Mouse (Mus musculus): ENCODE measurements around the gene Bax. TPM values are rescaled to one million over a fixed set of nuclear protein-coding genes. Genes with fewer than 3 reads are reported as not detected.
"Not testable (repeated sequence)": the region's sequence is repeated elsewhere in the genome, so short reads cannot be mapped to it uniquely, and the experiment has no call there.

Bax gene
- polyA plus RNA-seq, 1 experiment, result 24.4 TPM

DNA sequence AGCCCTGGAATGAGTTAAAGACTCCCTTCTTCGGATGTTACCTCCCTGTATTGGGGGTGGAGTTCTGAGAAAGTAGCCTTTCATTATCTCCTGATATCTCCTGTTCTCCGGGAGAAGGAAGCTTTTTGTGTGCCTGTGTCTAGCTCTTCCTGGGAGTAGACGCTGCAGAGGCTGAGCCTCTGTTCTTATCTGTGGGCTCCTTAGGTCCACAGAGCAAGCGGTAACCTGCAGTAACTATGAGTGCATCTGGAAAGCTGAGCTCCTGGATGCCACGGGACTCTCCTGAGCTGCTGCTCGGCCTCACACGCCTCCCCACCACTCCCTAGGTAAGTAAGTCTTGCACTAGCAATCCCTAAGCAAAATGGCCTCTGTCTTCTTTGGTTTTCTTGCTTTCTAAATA lies 19.5 kb upstream of the Bax start:
- Histone ChIP-seq H3K27me3 (ENCODE audit: control insufficient read depth) (no peaks in the 10 kb centered on the region), H3K36me3 (ENCODE audit: control insufficient read depth) (no peaks in the 10 kb centered on the region; the same call in 1 of the 2 replicates), H3K4me3 (replicated peaks) (no peak overlapping the region), H3K4me1 (ENCODE audit: control insufficient read depth) (peaks cover 67% of the 10 kb centered on the region), H3K9me3 (ENCODE audit: control insufficient read depth, low read length) (no peaks in the 10 kb centered on the region)
- TF ChIP-seq TAL1 (IDR thresholded peaks at IDR 0.05; ENCODE audit: low read length) (no peak), GATA1 (IDR thresholded peaks at IDR 0.05; ENCODE audit: low read length) (peak; percentile 3; the same call in 1 of the 2 replicates)

DNA sequence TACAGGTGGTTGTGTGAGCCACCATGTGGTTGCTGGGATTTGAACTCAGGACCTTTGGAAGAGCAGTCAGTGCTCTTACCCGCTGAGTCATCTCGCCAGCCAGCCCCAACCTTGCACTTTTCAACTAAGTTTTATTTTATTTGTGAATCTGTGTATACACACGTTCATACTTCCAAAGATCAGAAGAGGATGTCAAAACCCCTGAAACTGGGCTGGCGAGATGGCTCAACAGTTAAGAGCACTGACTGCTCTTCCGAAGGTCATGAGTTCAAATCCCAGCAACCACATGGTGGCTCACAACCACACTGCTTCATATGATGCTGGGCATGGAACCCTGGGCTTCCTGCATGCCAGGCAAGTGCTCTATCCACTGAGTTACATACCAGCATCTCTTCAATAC lies 18.3 kb upstream of the Bax start:
- not testable (repeated sequence) for H3K36me3 ChIP-seq (ENCODE audit: control insufficient read depth); H3K9me3 ChIP-seq (ENCODE audit: control insufficient read depth, low read length); H3K27me3 ChIP-seq (ENCODE audit: control insufficient read depth); H3K4me3 ChIP-seq (replicated peaks)
- H3K4me1 ChIP-seq (ENCODE audit: control insufficient read depth), result peaks cover 59% of the 10 kb centered on the region

DNA sequence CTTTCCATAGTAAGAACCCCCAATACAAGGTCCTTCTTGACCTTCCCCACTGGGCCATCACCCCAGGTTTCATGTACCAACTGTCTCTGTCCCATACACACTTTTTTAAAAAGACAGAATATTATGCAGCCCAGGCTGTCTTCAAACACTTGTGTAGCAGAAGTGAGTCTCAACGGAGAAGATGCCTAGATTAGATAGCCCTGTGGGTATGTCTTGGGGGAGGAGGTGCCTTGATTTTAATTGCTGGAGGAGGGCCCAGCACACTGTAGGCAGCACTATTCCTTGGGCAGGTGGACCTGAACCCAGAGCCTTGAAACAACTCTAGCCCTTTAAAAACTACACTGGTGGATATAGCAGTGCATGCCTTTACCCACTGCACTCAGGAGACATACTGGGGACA lies 15.5 kb upstream of the Bax start:
- TF ChIP-seq GATA1 (IDR thresholded peaks at IDR 0.05; ENCODE audit: low read length), result no peak
- TF ChIP-seq TAL1 (IDR thresholded peaks at IDR 0.05; ENCODE audit: low read length), result no peak
- Histone ChIP-seq H3K36me3 (ENCODE audit: control insufficient read depth) (peaks cover 6% of the 10 kb centered on the region; the same call in 1 of the 2 replicates), H3K27me3 (ENCODE audit: control insufficient read depth) (no peaks in the 10 kb centered on the region), H3K9me3 (ENCODE audit: control insufficient read depth, low read length) (no peaks in the 10 kb centered on the region), H3K4me1 (ENCODE audit: control insufficient read depth) (peaks cover 38% of the 10 kb centered on the region), H3K4me3 (replicated peaks) (no peak overlapping the region)

DNA sequence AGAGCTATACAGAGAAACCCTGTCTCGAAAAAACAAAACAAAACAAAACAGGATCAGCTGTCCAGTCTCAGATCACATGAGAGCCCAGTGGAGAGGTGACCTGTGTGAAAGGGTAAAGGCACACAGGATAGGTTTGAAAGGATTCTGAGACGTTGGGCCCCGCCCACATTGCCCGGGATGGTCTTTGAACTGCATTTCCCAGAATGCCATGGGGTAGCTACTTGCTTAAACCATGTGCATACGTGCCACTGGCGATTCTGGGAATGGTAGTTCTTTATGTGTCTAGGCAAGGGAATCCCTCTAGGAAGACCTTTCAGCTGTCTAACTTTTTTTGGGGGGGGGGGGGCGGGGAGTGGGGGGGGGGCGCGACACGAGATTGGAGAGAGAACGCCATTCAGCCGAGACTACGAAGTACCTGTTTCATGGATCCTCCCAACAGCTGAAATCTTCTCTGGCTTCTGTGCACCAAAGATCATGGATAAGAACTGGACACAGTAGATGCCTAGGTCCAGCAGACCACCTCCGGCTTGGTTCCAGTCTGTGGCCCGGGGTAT lies 14.8 kb upstream of the Bax start, which contains the start of gene Tulp2:
Tulp2 (plus strand) TSS at position 504 of the 554 bp plus-strand sequence.
- Histone ChIP-seq H3K36me3 (ENCODE audit: control insufficient read depth) (peaks cover 6% of the 10 kb centered on the region; the same call in 1 of the 2 replicates), H3K27me3 (ENCODE audit: control insufficient read depth) (no peaks in the 10 kb centered on the region), H3K4me3 (replicated peaks) (no peak within 1 kb of the TSS), H3K4me1 (ENCODE audit: control insufficient read depth) (peaks cover 38% of the 10 kb centered on the region), H3K9me3 (ENCODE audit: control insufficient read depth, low read length) (no peaks in the 10 kb centered on the region)
- TF ChIP-seq TAL1 (IDR thresholded peaks at IDR 0.05; ENCODE audit: low read length) (no peak), GATA1 (IDR thresholded peaks at IDR 0.05; ENCODE audit: low read length) (no peak)

GRCm38 (mm10) chr7:45480310-45480709 lies 13.6 kb upstream of the Bax start:
- not testable (repeated sequence) for H3K4me3 ChIP-seq (replicated peaks); H3K27me3 ChIP-seq (ENCODE audit: control insufficient read depth); H3K36me3 ChIP-seq (ENCODE audit: control insufficient read depth); H3K9me3 ChIP-seq (ENCODE audit: control insufficient read depth, low read length)
- peaks cover 40% of the 10 kb centered on the region for H3K4me1 ChIP-seq (ENCODE audit: control insufficient read depth)

DNA sequence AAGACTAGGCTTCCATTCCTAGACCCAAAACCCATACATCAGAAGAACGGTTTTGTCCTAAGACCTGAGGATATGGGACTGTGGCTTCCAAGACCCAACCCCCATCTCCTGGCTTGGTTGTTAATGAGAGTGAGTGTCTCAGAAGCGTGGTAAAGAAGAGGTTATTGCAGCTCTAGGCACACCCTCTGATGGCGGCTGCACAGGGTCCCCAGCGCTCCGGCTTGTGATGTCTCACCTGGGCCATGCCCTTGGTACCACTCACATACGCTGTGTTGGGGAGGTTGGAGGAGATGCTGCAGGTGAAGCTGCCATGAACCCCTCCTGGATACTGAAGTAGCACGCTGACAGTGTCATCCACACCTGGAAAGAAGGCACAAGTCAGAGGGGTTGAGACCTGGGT lies 12.1 kb upstream of the Bax start:
- H3K9me3 ChIP-seq (ENCODE audit: control insufficient read depth, low read length), result no peaks in the 10 kb centered on the region
- TF ChIP-seq TAL1 (IDR thresholded peaks at IDR 0.05; ENCODE audit: low read length), result no peak
- peaks cover 8% of the 10 kb centered on the region; the same call in 1 of the 2 replicates for H3K36me3 ChIP-seq (ENCODE audit: control insufficient read depth)
- no peak overlapping the region for H3K4me3 ChIP-seq (replicated peaks)
- no peaks in the 10 kb centered on the region for H3K27me3 ChIP-seq (ENCODE audit: control insufficient read depth)
- H3K4me1 ChIP-seq (ENCODE audit: control insufficient read depth), result peaks cover 49% of the 10 kb centered on the region

DNA sequence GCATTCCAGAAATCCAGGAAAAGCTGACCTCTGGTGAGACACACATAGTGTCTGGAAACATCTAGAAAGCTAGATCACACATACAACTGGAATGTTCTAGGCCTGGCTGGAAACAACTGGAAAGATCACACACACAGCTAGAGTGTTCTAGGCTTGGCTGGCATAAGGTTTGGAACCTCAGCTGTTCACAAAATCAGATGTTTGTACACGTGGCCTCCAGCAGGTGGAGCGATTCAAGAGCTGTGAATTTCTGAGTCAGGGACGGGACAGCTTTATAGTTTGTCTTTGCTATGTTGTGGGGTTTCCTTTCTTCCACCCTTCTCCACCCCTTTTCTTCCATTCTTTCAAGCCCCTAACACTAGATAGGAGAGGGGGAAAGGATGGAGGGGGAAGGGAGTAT lies 10.3 kb upstream of the Bax start:
- Histone ChIP-seq H3K27me3 (ENCODE audit: control insufficient read depth) (no peaks in the 10 kb centered on the region), H3K9me3 (ENCODE audit: control insufficient read depth, low read length) (no peaks in the 10 kb centered on the region), H3K4me3 (replicated peaks) (no peak overlapping the region), H3K36me3 (ENCODE audit: control insufficient read depth) (peaks cover 8% of the 10 kb centered on the region; the same call in 1 of the 2 replicates), H3K4me1 (ENCODE audit: control insufficient read depth) (peaks cover 47% of the 10 kb centered on the region)
- TF ChIP-seq GATA1 (IDR thresholded peaks at IDR 0.05; ENCODE audit: low read length) (no peak), TAL1 (IDR thresholded peaks at IDR 0.05; ENCODE audit: low read length) (no peak)

DNA sequence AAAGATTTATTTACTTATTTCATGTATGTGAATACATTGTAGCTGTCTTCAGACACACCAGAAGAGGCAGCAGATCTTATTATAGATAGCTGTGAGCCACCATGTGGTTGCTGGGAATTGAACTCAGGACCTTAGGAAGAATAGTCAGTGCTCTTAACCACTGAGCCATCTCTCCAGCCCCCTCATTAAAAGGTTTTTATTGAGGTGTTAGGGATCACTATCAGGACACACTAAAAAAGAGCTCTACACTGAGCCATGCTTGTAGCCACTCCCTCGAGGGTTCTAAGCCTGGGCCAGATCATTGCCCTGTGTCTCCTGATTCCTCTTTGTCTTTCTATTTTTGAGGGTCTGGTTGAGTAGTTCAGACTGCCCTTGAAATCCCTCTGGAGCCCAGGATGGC lies 9.8 kb upstream of the Bax start:
- no peak overlapping the region for H3K4me3 ChIP-seq (replicated peaks)
- TF ChIP-seq GATA1 (IDR thresholded peaks at IDR 0.05; ENCODE audit: low read length) (no peak), TAL1 (IDR thresholded peaks at IDR 0.05; ENCODE audit: low read length) (no peak)

DNA sequence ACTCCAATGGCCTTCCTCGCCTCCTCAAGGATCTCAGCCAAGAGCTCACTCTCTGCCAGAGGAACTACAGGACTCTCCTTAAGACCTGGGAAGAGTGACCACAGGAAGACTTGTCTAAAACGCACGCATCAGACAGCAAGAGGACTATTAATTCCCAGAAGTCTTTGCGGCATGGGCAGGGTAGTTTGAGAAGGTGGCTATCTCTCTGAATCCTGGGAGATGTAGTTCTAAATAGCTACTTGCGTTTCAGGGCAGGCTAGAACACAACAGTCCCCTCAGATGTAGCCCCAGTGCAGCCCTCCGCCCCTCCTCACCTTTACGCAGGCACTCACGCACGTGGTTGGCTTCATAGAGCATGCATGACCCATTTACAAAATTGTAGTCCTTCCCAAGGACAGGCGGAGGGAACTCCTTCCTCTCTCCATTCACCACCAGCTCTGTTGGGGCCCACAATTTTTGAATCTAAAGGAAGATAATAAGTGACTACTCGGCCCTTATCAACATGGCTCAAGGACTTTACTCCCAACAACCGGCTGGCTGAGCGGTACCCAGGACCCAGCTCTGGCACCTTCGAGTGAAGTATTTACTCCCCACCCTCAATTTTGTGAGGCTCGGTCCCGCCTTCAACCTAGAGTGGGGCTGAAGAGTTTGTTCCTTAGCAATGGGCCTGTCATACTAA lies 8.7 kb upstream of the Bax start:
- peaks cover 8% of the 10 kb centered on the region; the same call in 1 of the 2 replicates for H3K36me3 ChIP-seq (ENCODE audit: control insufficient read depth)
- H3K4me1 ChIP-seq (ENCODE audit: control insufficient read depth), result peaks cover 50% of the 10 kb centered on the region
- no peaks in the 10 kb centered on the region for H3K27me3 ChIP-seq (ENCODE audit: control insufficient read depth)
- no peaks in the 10 kb centered on the region for H3K9me3 ChIP-seq (ENCODE audit: control insufficient read depth, low read length)
- TF ChIP-seq TAL1 (IDR thresholded peaks at IDR 0.05; ENCODE audit: low read length) (no peak), GATA1 (IDR thresholded peaks at IDR 0.05; ENCODE audit: low read length) (no peak; the same call in 1 of the 2 replicates)
- peak overlapping the region; percentile 58 for H3K4me3 ChIP-seq (replicated peaks)

More for the DNA sequence above, 9.8 kb upstream of the Bax start:
- Histone ChIP-seq H3K27me3 (ENCODE audit: control insufficient read depth) (no peaks in the 10 kb centered on the region), H3K36me3 (ENCODE audit: control insufficient read depth) (peaks cover 8% of the 10 kb centered on the region; the same call in 1 of the 2 replicates), H3K4me1 (ENCODE audit: control insufficient read depth) (peaks cover 48% of the 10 kb centered on the region), H3K9me3 (ENCODE audit: control insufficient read depth, low read length) (no peaks in the 10 kb centered on the region)
